Mouse (Mus musculus): ENCODE results near the gene Slc25a42. TPM values are rescaled to one million over a fixed set of nuclear protein-coding genes. Genes with fewer than 3 reads are reported as not detected.

Slc25a42 gene
- polyA plus RNA-seq (2014; fragmentation: Illumina TruSeq; extraction: RNeasy Lipid Tissue Mini Kit (QIAGEN cat#74804); ENCODE audit: low read depth, low replicate concordance): 0.84 TPM

DNA sequence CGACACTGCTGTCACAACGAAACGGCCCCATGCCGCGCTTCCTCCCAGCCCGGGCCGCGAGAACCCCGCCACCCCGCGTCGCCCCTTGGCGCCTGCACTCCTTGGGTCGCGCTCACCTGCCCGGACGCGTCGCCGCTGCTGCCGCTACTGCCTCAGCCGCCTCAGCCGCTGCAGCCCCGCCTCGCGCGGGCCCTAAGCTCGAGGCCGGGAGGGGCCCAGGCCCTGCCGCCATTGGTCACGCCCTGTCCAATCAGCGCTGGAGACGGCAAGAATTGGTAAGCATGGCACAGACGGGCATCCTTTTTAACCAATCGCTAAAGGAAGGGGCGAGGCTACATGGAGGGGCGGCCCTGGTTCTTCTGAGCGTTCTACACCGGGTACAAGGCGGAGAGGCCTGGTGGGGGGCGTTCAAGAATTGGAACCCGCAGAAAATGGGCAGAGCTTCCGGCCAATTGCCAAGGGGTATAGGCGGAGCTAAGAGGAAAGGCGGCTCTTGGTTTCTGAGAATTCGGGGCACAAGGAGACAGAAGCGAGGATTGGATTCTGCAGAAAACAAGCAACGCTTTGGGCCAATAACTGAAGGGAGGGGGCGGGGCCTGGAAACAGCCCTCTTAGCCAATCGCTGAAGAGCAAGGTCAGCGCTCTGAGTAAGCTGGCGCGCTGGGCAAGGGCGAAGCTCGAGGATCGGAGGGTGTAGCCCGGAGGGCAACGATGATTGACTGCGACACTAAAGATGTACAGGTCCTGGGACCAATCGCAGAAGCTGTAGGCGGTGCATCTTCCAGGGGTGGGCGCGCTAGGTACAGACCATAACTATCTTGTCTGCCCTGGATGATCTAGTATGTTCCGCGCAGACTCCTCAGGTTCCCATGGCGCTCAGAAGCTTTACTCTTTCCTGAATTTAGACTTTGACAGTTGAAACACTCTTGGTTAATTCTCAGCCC lies at the start of gene Slc25a42:
Slc25a42 (minus strand) TSS at position 194 of the 944 bp plus-strand sequence.

DNA sequence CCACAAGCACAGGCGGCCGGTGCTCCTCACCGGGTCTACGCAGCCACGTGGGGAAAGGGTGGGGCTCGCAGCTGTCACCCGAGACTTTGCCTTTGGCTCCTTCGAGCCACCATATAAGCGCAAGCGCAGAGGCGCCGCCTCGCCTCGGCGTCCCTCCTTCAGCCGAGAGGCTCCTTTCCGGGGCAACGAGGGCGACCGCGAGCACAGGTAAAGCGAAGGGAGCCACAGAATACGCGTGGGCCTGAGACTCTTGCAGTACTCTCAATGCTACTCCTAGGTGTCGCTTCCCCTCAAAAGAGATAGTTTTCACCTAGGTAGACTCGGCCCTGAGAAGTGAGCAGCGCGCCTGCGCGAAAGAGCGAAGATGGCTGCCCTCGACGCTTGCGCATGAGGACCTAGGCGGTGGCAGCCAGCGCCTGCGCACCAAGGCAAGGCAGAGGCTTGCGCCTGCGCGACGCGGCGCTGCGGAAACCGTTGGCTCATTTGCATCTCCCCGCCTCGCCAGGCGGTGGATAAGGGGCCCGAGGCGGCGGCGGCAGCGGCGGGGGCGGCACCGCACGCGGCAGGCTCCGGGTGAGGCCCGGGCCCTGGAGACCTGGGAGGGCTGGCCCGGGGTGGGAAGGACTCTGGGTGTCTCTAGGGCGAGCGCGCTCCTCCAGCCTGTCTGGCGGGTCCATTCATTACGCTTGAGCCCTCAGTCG lies 22.1 kb upstream of the Slc25a42 start, which contains the start of the genes Sugp2 and Armc6:
Sugp2 (plus strand) TSS at position 147 of the 701 bp plus-strand sequence.
Armc6 (minus strand) TSS at position 387 of the 701 bp plus-strand sequence.

DNA sequence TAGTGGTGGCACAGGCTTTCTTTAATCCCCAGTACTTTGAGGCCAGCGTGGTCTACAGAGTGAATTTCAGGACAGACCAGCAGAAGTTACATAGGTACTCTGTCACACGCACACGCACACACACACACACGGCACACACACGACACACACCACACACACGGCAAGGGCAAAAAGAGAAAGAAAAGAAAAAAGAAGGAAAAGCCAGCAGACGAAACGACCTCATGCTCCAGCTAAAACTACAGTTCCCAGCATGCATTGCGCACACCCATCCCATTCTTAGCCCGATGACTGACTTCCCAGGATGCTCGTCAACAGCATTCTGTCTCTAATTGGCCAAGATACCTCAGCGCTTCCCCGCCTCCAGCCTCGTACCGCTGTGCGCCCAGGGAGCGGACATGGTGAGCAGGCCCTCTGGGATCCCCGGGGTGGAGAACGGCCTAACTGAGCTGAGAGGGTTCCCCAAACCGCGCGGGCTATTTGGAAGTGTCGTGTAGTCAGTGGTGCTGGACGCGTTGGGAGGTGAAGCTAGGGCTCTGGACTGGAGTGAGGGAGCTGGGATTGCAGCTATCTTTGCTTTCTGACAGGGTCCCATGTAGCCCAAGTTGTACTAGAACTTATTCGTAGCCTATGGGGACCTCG lies 39.9 kb downstream of the Slc25a42 start, which contains the start of gene Tmem161a:
Tmem161a (plus strand) TSS at position 314 of the 639 bp plus-strand sequence.

DNA sequence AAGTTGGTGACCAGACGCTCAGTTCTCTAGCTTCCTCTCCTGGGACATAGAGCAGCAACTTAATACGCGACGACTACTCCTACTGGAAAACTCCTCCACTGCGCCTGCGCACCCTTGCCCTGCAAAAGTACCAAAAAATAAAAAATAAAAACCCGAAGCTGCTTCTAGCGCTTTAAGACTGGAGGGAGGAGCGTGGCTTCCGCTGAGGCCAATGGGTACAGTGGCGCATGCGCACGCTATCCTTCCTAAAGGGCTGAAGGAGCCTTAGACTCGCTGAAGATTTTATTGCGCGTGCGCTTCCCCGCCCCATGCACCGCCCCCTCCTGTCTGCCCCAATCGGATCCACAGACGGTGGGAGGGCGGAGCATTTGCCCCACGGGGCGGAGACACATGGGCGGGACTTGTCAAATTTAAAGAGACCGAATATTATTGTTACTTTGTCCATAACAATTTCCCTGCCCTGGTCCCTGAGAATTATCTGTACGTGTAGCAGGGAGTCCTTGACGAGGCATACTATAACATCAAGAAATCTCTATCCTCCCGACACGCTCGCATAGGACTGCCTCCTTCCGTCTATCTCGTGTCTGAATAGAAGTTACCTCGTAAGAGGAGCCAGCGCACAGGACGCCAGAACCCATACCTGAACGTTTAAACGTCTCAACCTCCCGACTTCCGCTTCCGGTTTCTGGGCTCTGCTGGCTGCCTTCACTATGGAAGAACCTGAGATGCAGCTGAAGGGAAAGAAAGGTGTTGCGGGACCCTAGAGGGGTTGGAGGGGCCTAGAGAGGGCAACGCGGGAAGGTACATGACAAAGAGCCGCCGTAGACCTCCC lies 72.9 kb downstream of the Slc25a42 start, which contains the start of the genes Rfxank, Borcs8 and Mef2b:
Rfxank (minus strand) TSS at position 129 of the 832 bp plus-strand sequence.
Borcs8 (plus strand) TSS at position 474 of the 832 bp plus-strand sequence.
Mef2b (plus strand) TSS at position 686 of the 832 bp plus-strand sequence.

Other genes starting within 250 kb of the Slc25a42 start
- gene Gatad2a, start 215.9 kb downstream of the Slc25a42 start, polyA plus RNA-seq (2014; fragmentation: Illumina TruSeq; extraction: RNeasy Lipid Tissue Mini Kit (QIAGEN cat#74804); ENCODE audit: low read depth, low replicate concordance): 7.2 TPM
- gene Mau2, start 169.6 kb downstream of the Slc25a42 start, polyA plus RNA-seq (2014; fragmentation: Illumina TruSeq; extraction: RNeasy Lipid Tissue Mini Kit (QIAGEN cat#74804); ENCODE audit: low read depth, low replicate concordance): 7.5 TPM
- gene Sugp1, start 169.5 kb downstream of the Slc25a42 start, polyA plus RNA-seq (2014; fragmentation: Illumina TruSeq; extraction: RNeasy Lipid Tissue Mini Kit (QIAGEN cat#74804); ENCODE audit: low read depth, low replicate concordance): 18.5 TPM
- gene Tm6sf2, start 139.4 kb downstream of the Slc25a42 start, polyA plus RNA-seq (2014; fragmentation: Illumina TruSeq; extraction: RNeasy Lipid Tissue Mini Kit (QIAGEN cat#74804); ENCODE audit: low read depth, low replicate concordance): 0.66 TPM
- gene Hapln4, start 128.8 kb downstream of the Slc25a42 start, polyA plus RNA-seq (2014; fragmentation: Illumina TruSeq; extraction: RNeasy Lipid Tissue Mini Kit (QIAGEN cat#74804); ENCODE audit: low read depth, low replicate concordance): 0.06 TPM
- 0.62 TPM for gene Ncan, start 91.4 kb downstream of the Slc25a42 start, polyA plus RNA-seq (2014; fragmentation: Illumina TruSeq; extraction: RNeasy Lipid Tissue Mini Kit (QIAGEN cat#74804); ENCODE audit: low read depth, low replicate concordance)
- gene Nr2c2ap, start 81.0 kb downstream of the Slc25a42 start, polyA plus RNA-seq (2014; fragmentation: Illumina TruSeq; extraction: RNeasy Lipid Tissue Mini Kit (QIAGEN cat#74804); ENCODE audit: low read depth, low replicate concordance): 0.80 TPM
- 0.57 TPM for gene Rfxank, start 73.2 kb downstream of the Slc25a42 start, polyA plus RNA-seq (2014; fragmentation: Illumina TruSeq; extraction: RNeasy Lipid Tissue Mini Kit (QIAGEN cat#74804); ENCODE audit: low read depth, low replicate concordance)
- 10.0 TPM for gene Borcs8, start 72.8 kb downstream of the Slc25a42 start, polyA plus RNA-seq (2014; fragmentation: Illumina TruSeq; extraction: RNeasy Lipid Tissue Mini Kit (QIAGEN cat#74804); ENCODE audit: low read depth, low replicate concordance)
- not detected for gene Mef2b, start 72.6 kb downstream of the Slc25a42 start, polyA plus RNA-seq (2014; fragmentation: Illumina TruSeq; extraction: RNeasy Lipid Tissue Mini Kit (QIAGEN cat#74804); ENCODE audit: low read depth, low replicate concordance)
- gene Tmem161a, start 39.9 kb downstream of the Slc25a42 start, polyA plus RNA-seq (2014; fragmentation: Illumina TruSeq; extraction: RNeasy Lipid Tissue Mini Kit (QIAGEN cat#74804); ENCODE audit: low read depth, low replicate concordance): 1.4 TPM
- gene Sugp2, start 21.9 kb upstream of the Slc25a42 start, polyA plus RNA-seq (2014; fragmentation: Illumina TruSeq; extraction: RNeasy Lipid Tissue Mini Kit (QIAGEN cat#74804); ENCODE audit: low read depth, low replicate concordance): 123 TPM
- 0.36 TPM for gene Armc6, start 22.2 kb upstream of the Slc25a42 start, polyA plus RNA-seq (2014; fragmentation: Illumina TruSeq; extraction: RNeasy Lipid Tissue Mini Kit (QIAGEN cat#74804); ENCODE audit: low read depth, low replicate concordance)
- 0.17 TPM for gene Homer3, start 70.5 kb upstream of the Slc25a42 start, polyA plus RNA-seq (2014; fragmentation: Illumina TruSeq; extraction: RNeasy Lipid Tissue Mini Kit (QIAGEN cat#74804); ENCODE audit: low read depth, low replicate concordance)
- 10.8 TPM for gene Ddx49, start 90.2 kb upstream of the Slc25a42 start, polyA plus RNA-seq (2014; fragmentation: Illumina TruSeq; extraction: RNeasy Lipid Tissue Mini Kit (QIAGEN cat#74804); ENCODE audit: low read depth, low replicate concordance)
- gene Cope, start 90.2 kb upstream of the Slc25a42 start, polyA plus RNA-seq (2014; fragmentation: Illumina TruSeq; extraction: RNeasy Lipid Tissue Mini Kit (QIAGEN cat#74804); ENCODE audit: low read depth, low replicate concordance): 1.9 TPM
- gene Cers1, start 103.5 kb upstream of the Slc25a42 start, polyA plus RNA-seq (2014; fragmentation: Illumina TruSeq; extraction: RNeasy Lipid Tissue Mini Kit (QIAGEN cat#74804); ENCODE audit: low read depth, low replicate concordance): not detected
- not detected for gene Gdf1, start 117.5 kb upstream of the Slc25a42 start, polyA plus RNA-seq (2014; fragmentation: Illumina TruSeq; extraction: RNeasy Lipid Tissue Mini Kit (QIAGEN cat#74804); ENCODE audit: low read depth, low replicate concordance)
- 3.9 TPM for gene Upf1, start 141.0 kb upstream of the Slc25a42 start, polyA plus RNA-seq (2014; fragmentation: Illumina TruSeq; extraction: RNeasy Lipid Tissue Mini Kit (QIAGEN cat#74804); ENCODE audit: low read depth, low replicate concordance)
- 3.0 TPM for gene Comp, start 161.3 kb upstream of the Slc25a42 start, polyA plus RNA-seq (2014; fragmentation: Illumina TruSeq; extraction: RNeasy Lipid Tissue Mini Kit (QIAGEN cat#74804); ENCODE audit: low read depth, low replicate concordance)
- gene Crtc1, start 227.3 kb upstream of the Slc25a42 start, polyA plus RNA-seq (2014; fragmentation: Illumina TruSeq; extraction: RNeasy Lipid Tissue Mini Kit (QIAGEN cat#74804); ENCODE audit: low read depth, low replicate concordance): 1.0 TPM

Measured in testis, adult 10 weeks (tissue).